Mouse (Mus musculus): ENCODE measurements around the gene Ints1. TPM values are rescaled to one million over a fixed set of nuclear protein-coding genes. Genes with fewer than 3 reads are reported as not detected.

Ints1 gene
- 1.5 TPM for polyA plus RNA-seq (2014; fragmentation: Illumina TruSeq; extraction: RNeasy Lipid Tissue Mini Kit (QIAGEN cat#74804); ENCODE audit: low read depth, low replicate concordance)

DNA sequence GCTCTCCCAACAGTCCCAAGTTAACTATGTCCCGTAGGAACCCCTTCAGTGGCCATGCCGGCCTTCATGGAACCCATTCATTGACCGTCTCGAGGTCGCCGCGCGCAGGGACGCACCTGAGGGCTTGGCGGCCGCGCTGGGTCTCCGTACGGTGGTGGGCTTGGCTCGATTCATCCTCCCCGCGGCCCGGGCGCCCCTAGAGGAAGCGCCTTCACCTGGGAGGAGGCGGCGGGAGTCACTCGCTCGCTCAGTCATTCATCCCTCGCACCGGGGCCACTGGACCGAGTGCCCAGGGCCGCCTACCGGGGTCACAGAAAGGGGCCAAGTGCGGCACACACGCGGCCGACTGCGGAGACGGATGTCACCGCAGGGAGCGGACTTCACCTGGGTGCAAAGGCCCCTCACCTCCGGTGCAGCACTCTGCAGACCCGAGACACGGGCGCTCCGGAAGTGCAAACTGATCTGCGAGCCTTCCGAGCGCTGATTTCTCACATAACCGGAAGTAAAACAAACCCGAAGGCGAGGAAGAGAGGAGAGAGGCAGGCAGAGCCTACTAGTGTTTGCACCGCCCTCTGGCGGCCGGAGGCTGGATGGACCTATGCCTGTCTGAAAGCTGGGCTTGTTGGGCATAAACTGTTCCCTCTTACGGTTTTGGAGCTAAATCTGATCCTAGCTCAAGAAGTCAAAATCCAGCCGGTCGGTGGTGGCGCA, at the start of gene Ints1:
Gene Ints1 (minus strand): TSS at position 459 of the 711 bp plus-strand sequence.

DNA sequence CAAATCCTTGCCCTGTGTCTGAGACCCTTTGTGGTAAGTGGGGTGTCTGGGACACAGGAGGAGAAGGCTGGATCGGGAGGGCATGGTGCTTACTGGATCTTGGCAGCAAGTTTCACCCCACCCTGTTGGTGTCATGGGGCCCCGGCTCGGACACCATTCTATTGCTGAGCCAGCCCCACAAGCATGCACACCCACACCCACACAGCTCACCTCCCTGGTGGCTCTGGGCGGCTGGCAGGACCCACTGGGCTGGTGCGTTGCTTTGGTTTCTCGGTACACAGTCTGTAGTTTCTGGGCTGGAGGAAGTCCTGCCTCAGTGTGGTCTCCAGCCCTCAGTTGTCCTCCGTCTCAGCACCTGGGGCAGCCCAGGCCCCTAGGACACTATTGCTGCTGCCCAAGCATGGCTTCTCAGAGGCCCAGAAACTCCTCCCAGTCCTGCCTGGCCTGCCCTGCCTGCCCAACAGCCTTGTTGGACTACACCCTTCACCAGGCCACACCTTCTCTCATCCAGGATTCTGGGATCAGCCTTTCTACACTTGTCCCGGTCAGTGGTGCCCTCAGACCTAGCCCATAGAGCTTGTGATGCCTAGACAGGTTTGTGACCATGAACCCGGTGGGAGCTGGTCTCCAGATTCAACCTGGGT, 44.2 kb upstream of the Ints1 start, which contains the start of gene Tmem184a:
Gene Tmem184a (minus strand): TSS at position 380 of the 644 bp plus-strand sequence.

DNA sequence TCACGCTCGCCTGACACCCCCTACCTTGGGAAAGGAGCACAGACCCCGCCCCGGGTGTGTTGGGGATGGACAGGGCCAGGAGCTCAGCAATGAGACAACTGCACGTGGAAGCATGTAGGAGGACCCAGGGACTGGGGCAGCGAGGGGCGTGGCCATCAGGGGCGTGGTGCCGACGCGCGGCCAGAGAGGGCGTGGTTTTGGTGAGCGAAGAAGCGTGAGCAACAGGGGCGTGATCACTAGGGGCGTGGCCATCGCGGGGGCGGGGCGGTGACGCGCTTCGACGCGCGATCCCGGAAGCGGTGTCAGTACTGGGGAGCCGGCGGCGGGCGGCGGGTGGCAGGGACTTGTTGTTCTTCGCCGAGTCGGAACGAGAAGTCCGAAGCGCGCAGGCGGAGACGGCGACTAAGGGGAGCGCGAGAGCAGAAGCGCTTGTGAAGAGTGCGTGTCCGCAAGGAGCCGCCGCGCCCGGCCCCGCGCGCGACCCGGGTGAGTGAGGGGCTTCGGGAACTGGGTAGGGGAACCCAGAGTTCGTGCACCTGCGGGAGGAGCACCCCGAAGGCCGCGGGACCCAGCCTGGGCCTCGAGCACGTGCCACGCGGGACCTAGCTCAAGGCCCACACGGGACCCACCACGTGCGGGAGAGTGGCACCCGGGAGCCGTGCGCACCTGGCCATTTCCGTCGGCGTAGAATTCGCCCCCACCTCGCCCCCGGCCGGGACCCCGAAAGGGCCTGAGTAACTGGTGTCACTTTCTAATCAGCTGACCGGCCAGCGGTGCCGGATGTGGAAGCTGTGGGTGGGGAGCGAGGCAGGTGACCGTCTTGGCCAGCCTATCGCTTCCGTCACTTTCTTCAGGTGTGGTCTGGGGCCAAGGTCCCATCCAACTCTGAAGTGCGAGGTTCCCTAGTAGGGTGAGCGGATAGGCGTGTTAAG, 16.0 kb upstream of the Ints1 start, which contains the start of gene Mafk:
Gene Mafk (plus strand): TSS at position 287 of the 932 bp plus-strand sequence.

DNA sequence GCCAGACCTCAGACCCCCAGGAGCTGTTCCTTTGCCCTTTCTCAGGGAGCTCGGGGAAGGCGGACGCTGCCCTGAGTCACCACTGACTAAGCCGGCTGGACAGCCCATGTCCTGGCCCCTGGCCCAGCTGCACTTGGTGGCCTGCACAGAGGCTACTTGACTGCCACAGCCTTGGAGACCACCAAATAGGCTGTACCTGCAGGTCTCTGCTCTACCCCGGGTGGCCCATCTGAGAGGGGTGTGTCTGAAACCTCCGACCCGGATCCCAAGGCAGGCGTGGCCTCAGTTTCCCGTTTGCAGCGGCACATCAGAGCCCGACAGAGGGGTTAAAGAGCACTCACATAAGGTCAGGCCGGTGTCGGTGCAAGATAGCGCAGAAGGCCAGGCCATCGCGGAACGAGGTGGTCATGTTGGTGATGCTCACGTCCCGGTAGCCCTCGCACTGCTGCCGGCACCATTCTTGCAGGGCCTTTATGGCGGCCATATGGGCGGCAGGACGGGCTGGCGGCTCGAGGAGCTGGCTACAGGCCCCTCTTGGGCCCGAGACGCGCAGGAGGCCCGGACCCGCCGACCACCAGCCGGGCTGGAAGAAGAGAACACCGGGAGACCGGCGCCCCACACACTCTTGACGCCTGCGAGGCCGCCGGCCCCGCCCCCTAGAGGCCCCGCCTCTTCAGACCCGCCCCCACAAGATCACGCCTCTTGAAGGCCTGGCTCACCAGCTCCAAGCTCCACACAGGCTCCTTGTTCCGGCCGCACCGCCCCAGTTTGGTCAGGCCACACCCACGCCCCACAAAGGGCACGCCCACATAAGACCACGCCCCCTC, 39.6 kb downstream of the Ints1 start, which contains the start of gene Micall2:
Gene Micall2 (minus strand): TSS at position 660 of the 827 bp plus-strand sequence.

Other genes starting within 250 kb of the Ints1 start
- not detected for gene Uncx, start 232.2 kb downstream of the Ints1 start, polyA plus RNA-seq (2014; fragmentation: Illumina TruSeq; extraction: RNeasy Lipid Tissue Mini Kit (QIAGEN cat#74804); ENCODE audit: low read depth, low replicate concordance)
- 0.66 TPM for gene Micall2, start 39.3 kb downstream of the Ints1 start, polyA plus RNA-seq (2014; fragmentation: Illumina TruSeq; extraction: RNeasy Lipid Tissue Mini Kit (QIAGEN cat#74804); ENCODE audit: low read depth, low replicate concordance)
- 16.5 TPM for gene Mafk, start 15.8 kb upstream of the Ints1 start, polyA plus RNA-seq (2014; fragmentation: Illumina TruSeq; extraction: RNeasy Lipid Tissue Mini Kit (QIAGEN cat#74804); ENCODE audit: low read depth, low replicate concordance)
- 2.3 TPM for gene Tmem184a, start 44.2 kb upstream of the Ints1 start, polyA plus RNA-seq (2014; fragmentation: Illumina TruSeq; extraction: RNeasy Lipid Tissue Mini Kit (QIAGEN cat#74804); ENCODE audit: low read depth, low replicate concordance)
- not detected for gene Gm26938, start 50.7 kb upstream of the Ints1 start, polyA plus RNA-seq (2014; fragmentation: Illumina TruSeq; extraction: RNeasy Lipid Tissue Mini Kit (QIAGEN cat#74804); ENCODE audit: low read depth, low replicate concordance)
- gene Psmg3, start 51.2 kb upstream of the Ints1 start, polyA plus RNA-seq (2014; fragmentation: Illumina TruSeq; extraction: RNeasy Lipid Tissue Mini Kit (QIAGEN cat#74804); ENCODE audit: low read depth, low replicate concordance), result 0.47 TPM
- not detected for gene Elfn1, start 132.3 kb upstream of the Ints1 start, polyA plus RNA-seq (2014; fragmentation: Illumina TruSeq; extraction: RNeasy Lipid Tissue Mini Kit (QIAGEN cat#74804); ENCODE audit: low read depth, low replicate concordance)